Mouse (Mus musculus) neural tube, embryonic 11.5 days (tissue): ENCODE results near the gene Nckap1. TPM values are rescaled to one million over a fixed set of nuclear protein-coding genes. Genes with fewer than 3 reads are reported as not detected.

Experiments
- ATAC-seq: fragments of 200-750 bp; cut with Nextera tagmentation; 2 replicates; pipeline ENCODE4 v1.8.0; 2017; ENCODE audit warnings: moderate number of reproducible peaks, mild to moderate bottlenecking, moderate TSS enrichment, moderate library complexity; ENCODE audit not compliant: insufficient read depth, low FRiP score, low TSS enrichment
- DNase-seq: peaks from one replicate; pipeline ENCODE4 v3.0.0-alpha.2; 2015; ENCODE audit warnings: low spot score
- H3K27ac ChIP-seq: fragments of 300-500 bp; sonication (generic); 2 replicates; pipeline ENCODE4 v1.5.1; 2014; ENCODE audit warnings: low read depth, mild to moderate bottlenecking, low read length
- H3K27me3 ChIP-seq: fragments of 300-500 bp; sonication (generic); 2 replicates; pipeline ENCODE4 v1.6.1; 2014; ENCODE audit warnings: mild to moderate bottlenecking, low read length, mixed read lengths; ENCODE audit not compliant: control insufficient read depth, insufficient read depth
- H3K36me3 ChIP-seq: fragments of 300-500 bp; sonication (generic); 2 replicates; pipeline ENCODE4 v1.6.1; 2014; ENCODE audit warnings: mild to moderate bottlenecking, low read length, moderate library complexity, mixed read lengths; ENCODE audit not compliant: control insufficient read depth, insufficient read depth
- H3K4me1 ChIP-seq: fragments of 300-500 bp; sonication (generic); 2 replicates; pipeline ENCODE4 v1.6.1; 2014; ENCODE audit warnings: low read length, mixed read lengths; ENCODE audit not compliant: control insufficient read depth, insufficient read depth
- H3K4me2 ChIP-seq: fragments of 300-500 bp; sonication (generic); 2 replicates; pipeline ENCODE4 v1.6.1; 2014; ENCODE audit warnings: low read depth, mild to moderate bottlenecking, moderate library complexity
- H3K4me3 ChIP-seq: fragments of 300-500 bp; sonication (generic); 2 replicates; pipeline ENCODE4 v1.5.1; 2014; ENCODE audit warnings: low read depth, low read length
- H3K9ac ChIP-seq: fragments of 300-500 bp; sonication (generic); 2 replicates; pipeline ENCODE4 v1.6.1; 2014; ENCODE audit warnings: mild to moderate bottlenecking, low read length
- H3K9me3 ChIP-seq: fragments of 300-500 bp; sonication (generic); 2 replicates; pipeline ENCODE4 v1.6.1; 2016; ENCODE audit warnings: low read length; ENCODE audit not compliant: control insufficient read depth
- WGBS: fragments of 180-500 bp; shearing (Covaris S2); extraction: QIAGEN DNeasy Blood & Tissue Kit; methylation state at CpG from one replicate; pipeline ENCODE4 v1.1.7; 2014; 5-methylcytosine and 5-hydroxymethylcytosine counted together
- polyA plus RNA-seq: library from polyadenylated mRNA; unstranded; fragments of >200 nt; fragmentation: Nextera tagmentation; extraction: Ambion mirVana; gene quantifications from 2 replicates; pipeline ENCODE4 v1.2.1, GENCODE M21; 2014

The Nckap1 gene
- polyA plus RNA-seq, 1 experiment from 2014 or later: 73.2 TPM

DNA sequence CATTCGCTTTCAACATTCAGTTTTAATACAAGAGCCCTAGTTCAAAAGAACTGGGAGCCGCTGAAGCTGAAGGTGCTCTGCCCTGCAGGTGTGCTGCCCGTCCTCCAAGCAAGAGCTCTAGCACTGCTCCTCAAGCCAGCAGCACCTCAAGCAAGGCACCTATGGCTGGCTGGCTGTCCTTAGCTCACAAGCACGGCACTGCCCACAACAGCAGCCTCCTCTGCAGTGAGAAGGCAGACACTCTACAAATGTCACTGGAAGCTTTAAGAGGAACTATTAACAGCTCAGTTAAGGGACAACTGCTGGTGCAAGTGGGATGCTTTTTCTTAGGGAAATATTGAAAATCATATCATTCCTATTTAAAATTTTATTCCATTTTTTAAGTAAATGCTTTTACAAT is 10.5 kb downstream of the Nckap1 start:
- Histone ChIP-seq H3K9ac (no peak overlapping the region), H3K9me3 (no peaks in the 10 kb centered on the region), H3K4me2 (no peak overlapping the region), H3K27me3 (no peaks in the 10 kb centered on the region), H3K36me3 (no peaks in the 10 kb centered on the region), H3K27ac (no peak overlapping the region), H3K4me1 (no peaks in the 10 kb centered on the region), H3K4me3 (no peak overlapping the region)
- no peak for DNase-seq
- 84% methylated on average over 4 of the region's 4 CpGs for WGBS
- ATAC-seq: no peak

DNA sequence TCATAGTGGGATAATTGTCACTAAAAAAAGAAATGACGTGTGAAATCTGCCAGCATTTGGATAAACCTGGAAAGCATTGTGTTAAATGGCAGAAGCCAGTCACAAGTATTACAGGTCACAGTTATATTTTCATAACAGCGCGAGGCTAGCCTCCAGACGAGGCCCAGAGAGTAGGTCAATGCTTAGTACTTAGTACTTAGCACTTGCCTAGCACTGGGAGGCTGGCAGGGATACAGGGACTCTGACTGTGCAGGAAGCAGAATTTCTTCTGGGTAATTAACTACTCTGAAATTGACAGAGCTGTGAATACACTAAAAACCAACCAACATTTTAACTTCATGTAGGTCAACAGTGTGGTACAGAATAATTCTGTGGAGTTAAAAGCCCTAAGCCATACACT is 13.8 kb downstream of the Nckap1 start:
- Histone ChIP-seq H3K9ac (no peak overlapping the region), H3K27me3 (no peaks in the 10 kb centered on the region), H3K4me1 (no peaks in the 10 kb centered on the region), H3K4me2 (no peak overlapping the region), H3K9me3 (no peaks in the 10 kb centered on the region), H3K4me3 (no peak overlapping the region), H3K27ac (no peak overlapping the region), H3K36me3 (no peaks in the 10 kb centered on the region)
- DNase-seq (no peak), ATAC-seq (no peak)
- WGBS: 89% methylated on average over 4 of the region's 4 CpGs

DNA sequence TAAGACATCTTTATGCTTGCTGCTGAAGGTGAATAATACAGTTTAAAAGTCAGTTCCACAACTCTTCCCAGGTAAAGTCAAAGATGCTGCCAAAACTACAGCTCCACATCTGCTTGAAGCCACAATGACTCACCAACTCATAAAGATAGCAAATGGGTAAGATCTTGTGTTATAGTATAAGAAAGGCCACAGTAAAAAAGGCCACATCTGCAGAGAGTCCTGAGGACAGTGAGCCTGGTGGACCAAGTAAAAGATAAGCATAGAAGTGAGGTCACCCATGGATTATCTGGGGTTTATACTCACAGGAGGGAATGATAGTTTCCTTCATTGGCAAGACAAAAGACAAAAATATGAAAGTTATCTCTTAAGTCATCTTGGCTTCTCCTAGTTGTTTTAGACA is 18.9 kb downstream of the Nckap1 start:
- ATAC-seq (no peak), DNase-seq (no peak)
- Histone ChIP-seq H3K36me3 (no peaks in the 10 kb centered on the region), H3K4me2 (no peak overlapping the region), H3K4me1 (no peaks in the 10 kb centered on the region), H3K27ac (no peak overlapping the region), H3K9me3 (no peaks in the 10 kb centered on the region), H3K4me3 (no peak overlapping the region), H3K27me3 (no peaks in the 10 kb centered on the region), H3K9ac (no peak overlapping the region)

DNA sequence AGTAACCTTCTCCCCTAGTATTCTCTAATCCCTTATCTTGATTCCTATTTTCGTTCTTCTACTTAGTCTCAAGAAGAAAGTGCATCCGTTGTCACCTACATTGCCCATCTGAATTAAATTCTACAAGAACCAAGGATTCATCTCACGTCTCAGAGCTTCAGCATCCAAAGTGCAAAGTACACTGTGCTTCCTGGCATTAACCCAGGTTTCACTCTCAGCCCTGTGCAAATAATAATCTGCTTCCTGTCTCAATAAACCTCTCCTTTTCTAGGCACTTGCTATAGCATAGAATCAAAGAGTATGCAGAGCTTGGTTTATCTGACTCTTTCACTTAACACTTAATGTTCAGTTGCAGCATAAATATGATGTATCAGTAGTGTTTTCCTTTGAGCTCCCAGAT is 19.7 kb downstream of the Nckap1 start:
- H3K36me3 ChIP-seq: no peaks in the 10 kb centered on the region
- H3K4me3 ChIP-seq: no peak overlapping the region
- DNase-seq (no peak), ATAC-seq (no peak)
- H3K27ac ChIP-seq: no peak overlapping the region
- H3K27me3 ChIP-seq: no peaks in the 10 kb centered on the region
- H3K9me3 ChIP-seq: no peaks in the 10 kb centered on the region
- no peak overlapping the region for H3K4me2 ChIP-seq
- WGBS: 93% methylated on average over 3 of the region's 3 CpGs
- no peaks in the 10 kb centered on the region for H3K4me1 ChIP-seq
- no peak overlapping the region for H3K9ac ChIP-seq

DNA sequence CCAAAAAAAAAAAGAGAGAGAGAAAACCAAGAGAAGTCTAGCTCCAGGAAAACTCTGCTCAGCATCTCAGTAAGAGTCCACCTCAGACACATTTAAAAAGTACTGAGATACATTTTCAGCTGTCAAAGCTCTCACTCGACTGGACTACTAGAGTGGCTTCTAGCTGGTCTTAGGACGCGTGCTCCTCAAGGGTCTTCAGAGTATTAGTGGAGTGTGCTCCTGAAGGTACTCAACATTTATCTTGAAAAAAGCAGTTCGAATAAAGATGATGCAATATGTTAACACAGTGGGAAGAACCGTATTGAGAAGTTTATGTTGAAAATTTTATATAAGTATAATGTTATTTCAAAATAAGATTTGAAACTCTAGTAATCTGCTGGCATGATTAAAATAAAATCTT is 20.4 kb downstream of the Nckap1 start:
- no peak for DNase-seq
- H3K4me3 ChIP-seq: no peak overlapping the region
- H3K27me3 ChIP-seq: no peaks in the 10 kb centered on the region
- no peaks in the 10 kb centered on the region for H3K4me1 ChIP-seq
- no peak overlapping the region for H3K9ac ChIP-seq
- 93% methylated on average over 5 of the region's 5 CpGs for WGBS
- no peaks in the 10 kb centered on the region for H3K9me3 ChIP-seq
- H3K4me2 ChIP-seq: no peak overlapping the region
- no peak overlapping the region for H3K27ac ChIP-seq
- ATAC-seq: no peak
- H3K36me3 ChIP-seq: no peaks in the 10 kb centered on the region

DNA sequence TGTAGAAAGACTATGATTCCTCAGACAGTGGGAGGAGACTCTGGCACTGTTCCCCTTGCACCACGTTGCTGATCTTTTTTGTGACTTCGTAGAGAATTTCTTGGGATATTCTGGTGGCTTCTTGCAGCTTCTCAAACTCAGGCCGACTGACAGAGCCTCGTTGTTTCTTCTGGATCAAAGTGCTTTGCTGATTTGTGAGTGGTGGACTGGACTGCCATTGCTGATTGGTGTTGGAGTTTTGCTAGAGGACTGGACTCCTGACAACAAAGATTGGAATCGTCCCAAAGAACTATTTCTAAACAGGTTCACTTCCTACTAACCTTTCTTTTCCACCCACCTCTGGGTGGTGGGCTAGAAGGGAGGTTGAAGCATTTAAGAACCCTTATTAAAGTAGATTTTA is 21.5 kb downstream of the Nckap1 start:
- DNase-seq (no peak), ATAC-seq (no peak)
- WGBS: 93% methylated on average over 5 of the region's 5 CpGs
- no peaks in the 10 kb centered on the region for H3K36me3 ChIP-seq
- no peak overlapping the region for H3K4me2 ChIP-seq
- no peak overlapping the region for H3K27ac ChIP-seq
- no peaks in the 10 kb centered on the region for H3K9me3 ChIP-seq
- H3K9ac ChIP-seq: no peak overlapping the region
- no peaks in the 10 kb centered on the region for H3K27me3 ChIP-seq
- no peaks in the 10 kb centered on the region for H3K4me1 ChIP-seq
- H3K4me3 ChIP-seq: no peak overlapping the region

DNA sequence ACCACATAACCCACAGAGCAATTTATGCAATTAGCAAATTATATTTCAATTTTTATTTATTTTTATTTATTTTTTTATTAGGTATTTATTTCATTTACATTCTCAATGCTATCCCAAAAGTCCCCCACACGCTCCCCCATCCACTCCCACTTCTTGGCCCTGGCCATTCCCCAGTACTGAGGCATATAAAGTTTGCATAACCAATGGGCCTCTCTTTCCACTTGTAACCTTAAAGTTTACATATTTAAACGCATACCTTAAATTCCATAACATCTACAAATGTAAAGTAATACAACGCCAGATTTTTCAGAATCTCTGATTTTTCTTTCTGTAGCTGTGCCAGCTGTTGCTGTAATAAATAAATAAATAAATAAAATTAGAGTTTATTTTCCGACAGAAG is 26.7 kb downstream of the Nckap1 start:
- WGBS: 88% methylated on average over 4 of the region's 4 CpGs

DNA sequence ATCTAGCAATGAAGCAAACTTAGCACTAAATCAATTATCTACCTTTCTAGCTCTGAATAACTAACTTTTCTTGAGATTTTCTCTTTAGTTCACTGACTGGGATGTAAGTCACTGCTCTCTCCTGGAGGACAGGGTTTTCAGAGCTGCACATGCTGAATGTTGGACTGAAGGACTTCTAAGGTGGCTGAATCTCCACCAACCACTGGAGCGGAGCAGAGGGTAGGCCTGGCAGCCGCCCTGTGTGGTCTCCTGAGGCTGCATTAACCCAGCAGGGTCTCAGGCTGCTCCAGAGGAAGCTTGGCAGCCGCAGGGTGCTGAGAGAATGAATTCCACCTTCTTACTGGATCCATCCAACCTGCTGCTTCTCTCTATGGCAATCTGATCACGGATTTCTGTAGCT is 31.5 kb downstream of the Nckap1 start:
- H3K27me3 ChIP-seq: no peaks in the 10 kb centered on the region
- 91% methylated on average over 4 of the region's 4 CpGs for whole genome bisulfite sequencing
- ATAC-seq: no peak

More for the DNA sequence above, 26.7 kb downstream of the Nckap1 start:
- Histone ChIP-seq H3K4me3 (no peak overlapping the region), H3K27ac (no peak overlapping the region), H3K27me3 (no peaks in the 10 kb centered on the region), H3K4me2 (no peak overlapping the region), H3K9me3 (no peaks in the 10 kb centered on the region), H3K4me1 (no peaks in the 10 kb centered on the region), H3K9ac (no peak overlapping the region), H3K36me3 (0 out of 2 replicates have a peak, but pooled peaks cover 5% of the 10 kb centered on the region)
- ATAC-seq: no peak
- DNase-seq: no peak

DNA sequence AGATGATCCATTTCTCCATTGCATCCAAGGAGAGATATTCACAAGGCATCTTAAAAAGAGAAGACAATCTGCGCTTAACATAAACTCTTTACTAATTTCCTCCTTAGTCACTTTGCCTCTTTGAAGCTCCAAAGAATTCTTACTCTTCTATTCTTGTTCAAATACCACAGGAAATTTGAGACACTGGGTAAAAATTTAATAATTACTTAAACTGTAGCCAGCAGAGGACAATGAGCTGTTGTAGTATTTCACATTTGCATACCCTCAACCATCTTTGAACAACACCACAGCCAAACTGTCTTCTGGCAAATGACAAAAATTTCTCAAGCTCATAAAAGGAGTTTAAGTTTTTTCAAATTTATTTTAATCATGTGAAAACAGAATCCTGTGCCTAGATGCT is 33.3 kb downstream of the Nckap1 start:
- WGBS: 98% methylated on average over 1 of the region's 1 CpGs
- 0 out of 2 replicates have a peak, but pooled peaks cover 5% of the 10 kb centered on the region for H3K36me3 ChIP-seq

More for the DNA sequence above, 31.5 kb downstream of the Nckap1 start:
- H3K4me2 ChIP-seq: no peak overlapping the region
- H3K4me1 ChIP-seq: no peaks in the 10 kb centered on the region
- no peak for DNase-seq
- 0 out of 2 replicates have a peak, but pooled peaks cover 5% of the 10 kb centered on the region for H3K36me3 ChIP-seq
- no peak overlapping the region for H3K9ac ChIP-seq
- no peak overlapping the region for H3K27ac ChIP-seq
- H3K4me3 ChIP-seq: no peak overlapping the region
- no peaks in the 10 kb centered on the region for H3K9me3 ChIP-seq

More for the DNA sequence above, 33.3 kb downstream of the Nckap1 start:
- no peak for DNase-seq
- Histone ChIP-seq H3K27ac (no peak overlapping the region), H3K4me2 (no peak overlapping the region), H3K27me3 (no peaks in the 10 kb centered on the region), H3K4me1 (no peaks in the 10 kb centered on the region), H3K9me3 (no peaks in the 10 kb centered on the region), H3K4me3 (no peak overlapping the region), H3K9ac (no peak overlapping the region)
- no peak for ATAC-seq
